Mouse (Mus musculus): ENCODE measurements around the gene Gramd4.
"Not testable (repeated sequence)": the region's sequence is repeated elsewhere in the genome, so short reads cannot be mapped to it uniquely, and the experiment has no call there.

Gramd4 gene

GRCm38 (mm10) chr15:86051878-86052478 is 5.5 kb upstream of the Gramd4 start:
- no peak for DNase-seq

GRCm38 (mm10) chr15:86053890-86054536 is 3.5 kb upstream of the Gramd4 start:
- peak; percentile 80 for DNase-seq

- DNase-seq: not testable (repeated sequence)
Observed at GRCm38 (mm10) chr15:86054861-86055260, 2.6 kb upstream of the Gramd4 start.

GRCm38 (mm10) chr15:86056221-86056760 is 1.2 kb upstream of the Gramd4 start:
- DNase-seq: no peak

GRCm38 (mm10) chr15:86057908-86058307 is 413 bp downstream of the Gramd4 start:
- peak; percentile 77 for DNase-seq

GRCm38 (mm10) chr15:86058394-86058915 is 960 bp downstream of the Gramd4 start:
- peak; percentile 94 for DNase-seq

GRCm38 (mm10) chr15:86058931-86059834 is 1.7 kb downstream of the Gramd4 start:
- DNase-seq: peak; percentile 80

GRCm38 (mm10) chr15:86059835-86060380 is 2.4 kb downstream of the Gramd4 start:
- DNase-seq: peak; percentile 23

GRCm38 (mm10) chr15:86060581-86060980 is 3.1 kb downstream of the Gramd4 start:
- peak; percentile 33 for DNase-seq

- no peak for DNase-seq
Observed at GRCm38 (mm10) chr15:86061221-86061620, 3.7 kb downstream of the Gramd4 start.

- no peak for DNase-seq
Observed at GRCm38 (mm10) chr15:86061848-86062481, 4.5 kb downstream of the Gramd4 start.

- no peak for DNase-seq
Observed at GRCm38 (mm10) chr15:86064191-86064849, 6.8 kb downstream of the Gramd4 start.

GRCm38 (mm10) chr15:86064850-86065229 is 7.3 kb downstream of the Gramd4 start:
- DNase-seq: peak; percentile 10

GRCm38 (mm10) chr15:86065367-86065766 is 7.9 kb downstream of the Gramd4 start:
- no peak for DNase-seq

- peak; percentile 36 for DNase-seq
Observed at GRCm38 (mm10) chr15:86066836-86067580, 9.5 kb downstream of the Gramd4 start.

GRCm38 (mm10) chr15:86067581-86067910 is 10.1 kb downstream of the Gramd4 start:
- no peak for DNase-seq

GRCm38 (mm10) chr15:86067941-86068495 is 10.5 kb downstream of the Gramd4 start:
- DNase-seq: peak; percentile 46

GRCm38 (mm10) chr15:86069011-86069791 is 11.7 kb downstream of the Gramd4 start:
- DNase-seq: peak; percentile 67

- DNase-seq: peak; percentile 18
Observed at GRCm38 (mm10) chr15:86070368-86070767, 12.9 kb downstream of the Gramd4 start.

GRCm38 (mm10) chr15:86071166-86071565 is 13.7 kb downstream of the Gramd4 start:
- DNase-seq: peak; percentile 52
